Mouse (Mus musculus): ENCODE measurements around the gene Cmtm7.

Gene Cmtm7

GRCm38 (mm10) chr9:114780746-114781525 is 720 bp downstream of the Cmtm7 start:
- DNase-seq (ENCODE audit: low read depth, low spot score), result peak; percentile 68
- Histone ChIP-seq H3K36me3 (ENCODE audit: control insufficient read depth, insufficient read depth, low read length, poor library complexity, severe bottlenecking) (no peaks in the 10 kb centered on the region; the same call in 1 of the 2 replicates), H3K27me3 (ENCODE audit: control insufficient read depth, insufficient read depth, low read length, poor library complexity, severe bottlenecking) (no peaks in the 10 kb centered on the region)

DNA sequence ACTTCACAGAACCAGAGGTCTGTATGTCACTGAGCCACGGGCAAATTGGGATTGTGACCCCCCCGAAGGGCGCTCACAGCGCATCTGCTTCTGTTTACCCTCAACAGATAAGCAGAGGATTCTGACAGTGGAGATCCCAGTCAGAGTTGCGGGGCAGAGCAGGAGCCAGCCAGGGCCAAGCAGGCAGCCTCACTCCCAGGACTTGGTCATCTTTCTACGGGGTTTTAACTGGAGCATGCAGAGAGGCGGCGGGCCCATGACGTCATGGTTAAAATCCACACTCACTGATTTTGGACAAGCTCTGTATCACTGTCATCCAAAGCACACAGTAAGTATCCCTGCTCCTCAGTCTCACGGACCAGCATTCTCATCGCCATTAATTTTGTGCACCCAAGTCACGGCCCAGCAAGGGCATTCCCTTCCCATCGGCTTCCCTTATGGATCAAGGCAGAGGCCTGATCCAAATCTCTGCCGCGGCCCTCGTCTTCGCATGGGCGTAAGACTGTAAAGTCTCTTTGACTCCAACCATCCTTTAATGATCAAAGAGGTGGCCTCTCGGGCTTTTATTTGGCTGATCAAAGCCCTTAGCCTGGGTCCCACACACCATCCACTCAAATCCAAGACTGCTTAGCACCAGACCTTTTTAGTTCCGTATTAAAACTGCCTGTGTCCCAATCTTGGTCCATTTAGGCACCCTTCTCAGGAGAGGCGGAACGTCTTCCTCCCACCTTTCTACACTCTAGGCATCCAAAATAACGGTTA is 1.5 kb downstream of the Cmtm7 start:
- peak; percentile 71 for DNase-seq (ENCODE audit: low read depth, low spot score)
- H3K27me3 ChIP-seq (ENCODE audit: control insufficient read depth, insufficient read depth, low read length, poor library complexity, severe bottlenecking), result no peaks in the 10 kb centered on the region
- H3K36me3 ChIP-seq (ENCODE audit: control insufficient read depth, insufficient read depth, low read length, poor library complexity, severe bottlenecking), result no peaks in the 10 kb centered on the region; the same call in 1 of the 2 replicates

GRCm38 (mm10) chr9:114778877-114779276 is 2.8 kb downstream of the Cmtm7 start:
- no peak for DNase-seq (ENCODE audit: low read depth, low spot score)
- no peaks in the 10 kb centered on the region; the same call in 1 of the 2 replicates for H3K36me3 ChIP-seq (ENCODE audit: control insufficient read depth, insufficient read depth, low read length, poor library complexity, severe bottlenecking)

GRCm38 (mm10) chr9:114778047-114778390 is 3.6 kb downstream of the Cmtm7 start:
- DNase-seq (ENCODE audit: low read depth, low spot score), result peak; percentile 68
- Histone ChIP-seq H3K27me3 (ENCODE audit: control insufficient read depth, insufficient read depth, low read length, poor library complexity, severe bottlenecking) (no peaks in the 10 kb centered on the region), H3K36me3 (ENCODE audit: control insufficient read depth, insufficient read depth, low read length, poor library complexity, severe bottlenecking) (no peaks in the 10 kb centered on the region; the same call in 1 of the 2 replicates)

More at GRCm38 (mm10) chr9:114778877-114779276, 2.8 kb downstream of the Cmtm7 start:
- H3K27me3 ChIP-seq (ENCODE audit: control insufficient read depth, insufficient read depth, low read length, poor library complexity, severe bottlenecking), result no peaks in the 10 kb centered on the region

GRCm38 (mm10) chr9:114777178-114778046 is 4.2 kb downstream of the Cmtm7 start:
- DNase-seq (ENCODE audit: low read depth, low spot score), result no peak
- Histone ChIP-seq H3K27me3 (ENCODE audit: control insufficient read depth, insufficient read depth, low read length, poor library complexity, severe bottlenecking) (no peaks in the 10 kb centered on the region), H3K36me3 (ENCODE audit: control insufficient read depth, insufficient read depth, low read length, poor library complexity, severe bottlenecking) (peaks cover 1% of the 10 kb centered on the region)

DNA sequence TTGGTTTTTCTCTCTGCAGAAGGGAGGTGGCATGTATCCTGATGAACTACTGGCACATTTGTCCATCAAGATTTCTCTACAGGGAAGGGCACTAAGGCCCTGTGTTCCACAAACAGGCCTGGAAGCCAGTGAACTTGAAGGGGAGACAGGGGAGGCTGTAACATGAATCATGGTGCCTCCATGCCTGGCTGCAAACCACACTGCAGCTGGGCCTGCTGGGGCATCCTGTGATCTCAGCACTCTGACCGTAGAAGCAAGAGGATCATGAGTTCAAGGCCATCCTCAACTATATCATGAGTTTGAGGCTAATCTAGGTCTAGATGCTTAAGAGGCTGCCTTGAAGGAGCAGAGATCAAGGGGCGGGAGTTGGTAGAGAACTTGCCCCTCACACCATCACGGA is 5.3 kb downstream of the Cmtm7 start:
- Histone ChIP-seq H3K36me3 (ENCODE audit: control insufficient read depth, insufficient read depth, low read length, poor library complexity, severe bottlenecking) (peaks cover 7% of the 10 kb centered on the region), H3K27me3 (ENCODE audit: control insufficient read depth, insufficient read depth, low read length, poor library complexity, severe bottlenecking) (no peaks in the 10 kb centered on the region)
- peak; percentile 44 for DNase-seq (ENCODE audit: low read depth, low spot score)

DNA sequence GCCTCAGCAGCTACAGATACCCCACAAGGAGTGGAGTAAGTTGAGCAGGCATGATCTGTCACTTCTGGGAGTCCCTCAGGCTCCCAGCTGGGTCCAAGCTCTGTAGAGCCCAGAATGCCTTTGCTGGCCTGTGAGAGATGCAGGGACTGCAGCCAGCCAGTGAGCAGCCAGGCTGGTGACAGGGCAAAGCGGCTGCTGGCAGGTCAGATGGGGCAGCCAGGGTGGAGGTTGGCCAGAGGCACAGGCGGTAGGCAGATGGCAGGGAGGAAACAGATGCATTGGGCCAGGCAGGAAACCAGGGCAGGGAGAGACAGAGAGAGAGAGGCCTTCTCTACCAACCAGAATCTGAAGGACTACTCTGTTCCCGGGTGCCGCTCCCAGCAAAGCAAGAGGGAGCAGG is 6.4 kb downstream of the Cmtm7 start:
- DNase-seq (ENCODE audit: low read depth, low spot score), result peak; percentile 36
- H3K36me3 ChIP-seq (ENCODE audit: control insufficient read depth, insufficient read depth, low read length, poor library complexity, severe bottlenecking), result peaks cover 7% of the 10 kb centered on the region
- no peaks in the 10 kb centered on the region for H3K27me3 ChIP-seq (ENCODE audit: control insufficient read depth, insufficient read depth, low read length, poor library complexity, severe bottlenecking)

GRCm38 (mm10) chr9:114774629-114775028 is 7.0 kb downstream of the Cmtm7 start:
- H3K27me3 ChIP-seq (ENCODE audit: control insufficient read depth, insufficient read depth, low read length, poor library complexity, severe bottlenecking), result no peaks in the 10 kb centered on the region
- peaks cover 7% of the 10 kb centered on the region for H3K36me3 ChIP-seq (ENCODE audit: control insufficient read depth, insufficient read depth, low read length, poor library complexity, severe bottlenecking)
- no peak for DNase-seq (ENCODE audit: low read depth, low spot score)

GRCm38 (mm10) chr9:114771565-114771964 is 10.1 kb downstream of the Cmtm7 start:
- H3K36me3 ChIP-seq (ENCODE audit: control insufficient read depth, insufficient read depth, low read length, poor library complexity, severe bottlenecking), result peaks cover 7% of the 10 kb centered on the region
- no peaks in the 10 kb centered on the region for H3K27me3 ChIP-seq (ENCODE audit: control insufficient read depth, insufficient read depth, low read length, poor library complexity, severe bottlenecking)
- no peak for DNase-seq (ENCODE audit: low read depth, low spot score)

DNA sequence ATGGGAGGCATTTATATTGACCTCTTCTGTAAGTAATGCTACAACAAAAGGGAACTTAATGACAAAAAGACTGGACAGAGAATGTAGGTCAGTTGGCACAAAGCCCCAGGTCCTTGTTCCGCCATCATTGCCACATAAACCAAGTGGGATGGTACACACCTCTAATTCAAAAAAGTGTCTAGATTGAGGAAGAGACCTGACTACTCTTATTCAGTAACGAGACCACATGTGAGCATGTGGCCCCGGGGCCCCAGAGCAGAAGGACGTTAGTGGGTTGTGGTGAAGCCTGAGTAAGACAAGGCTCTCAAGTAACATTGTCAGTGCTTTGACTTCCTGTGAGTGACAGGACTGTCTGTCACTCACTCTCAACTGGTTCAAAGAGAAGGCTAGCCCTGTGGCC is 11.4 kb downstream of the Cmtm7 start:
- DNase-seq (ENCODE audit: low read depth, low spot score), result peak; percentile 34
- H3K36me3 ChIP-seq (ENCODE audit: control insufficient read depth, insufficient read depth, low read length, poor library complexity, severe bottlenecking), result peaks cover 7% of the 10 kb centered on the region

GRCm38 (mm10) chr9:114768066-114768465 is 13.6 kb downstream of the Cmtm7 start:
- no peak for DNase-seq (ENCODE audit: low read depth, low spot score)
- H3K27me3 ChIP-seq (ENCODE audit: control insufficient read depth, insufficient read depth, low read length, poor library complexity, severe bottlenecking), result no peaks in the 10 kb centered on the region
- H3K36me3 ChIP-seq (ENCODE audit: control insufficient read depth, insufficient read depth, low read length, poor library complexity, severe bottlenecking), result peaks cover 7% of the 10 kb centered on the region

More for the DNA sequence above, 11.4 kb downstream of the Cmtm7 start:
- no peaks in the 10 kb centered on the region for H3K27me3 ChIP-seq (ENCODE audit: control insufficient read depth, insufficient read depth, low read length, poor library complexity, severe bottlenecking)

DNA sequence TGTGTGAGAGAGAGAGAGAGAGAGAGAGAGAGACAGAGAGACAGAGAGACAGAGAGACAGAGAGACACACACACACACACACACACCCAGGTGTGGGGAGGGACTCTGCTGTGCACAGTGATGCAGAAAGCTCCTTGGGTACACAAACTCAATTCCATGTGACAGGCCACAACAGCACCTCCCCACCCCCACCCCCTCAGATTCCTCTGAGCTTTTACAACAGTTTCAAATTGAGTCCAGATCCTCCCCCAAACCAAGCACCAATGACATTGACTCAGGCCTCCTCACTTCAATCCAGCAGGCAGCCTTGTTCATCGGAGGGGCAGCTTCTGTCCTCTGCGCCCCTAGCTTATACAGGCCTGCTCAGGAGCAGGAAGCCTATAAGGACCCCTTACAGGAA is 14.1 kb downstream of the Cmtm7 start:
- Histone ChIP-seq H3K36me3 (ENCODE audit: control insufficient read depth, insufficient read depth, low read length, poor library complexity, severe bottlenecking) (peaks cover 9% of the 10 kb centered on the region), H3K27me3 (ENCODE audit: control insufficient read depth, insufficient read depth, low read length, poor library complexity, severe bottlenecking) (no peaks in the 10 kb centered on the region)
- no peak for DNase-seq (ENCODE audit: low read depth, low spot score)

- H3K36me3 ChIP-seq (ENCODE audit: control insufficient read depth, insufficient read depth, low read length, poor library complexity, severe bottlenecking), result peaks cover 4% of the 10 kb centered on the region
- no peak for DNase-seq (ENCODE audit: low read depth, low spot score)
These were observed 14.6 kb downstream of the Cmtm7 start for GRCm38 (mm10) chr9:114767030-114767429.

GRCm38 (mm10) chr9:114763341-114763740 is 18.3 kb downstream of the Cmtm7 start:
- peak; percentile 65 for DNase-seq (ENCODE audit: low read depth, low spot score)
- Histone ChIP-seq H3K36me3 (ENCODE audit: control insufficient read depth, insufficient read depth, low read length, poor library complexity, severe bottlenecking) (peaks cover 10% of the 10 kb centered on the region), H3K27me3 (ENCODE audit: control insufficient read depth, insufficient read depth, low read length, poor library complexity, severe bottlenecking) (no peaks in the 10 kb centered on the region)

More at GRCm38 (mm10) chr9:114767030-114767429, 14.6 kb downstream of the Cmtm7 start:
- H3K27me3 ChIP-seq (ENCODE audit: control insufficient read depth, insufficient read depth, low read length, poor library complexity, severe bottlenecking), result no peaks in the 10 kb centered on the region
